Mouse (Mus musculus): Measurements from ENCODE around the gene Cd101.

Cd101 gene

GRCm38 (mm10) chr3:101041997-101042396 lies 12.6 kb upstream of the Cd101 start:
- DNase-seq (ENCODE audit: low read depth) = no peak

GRCm38 (mm10) chr3:101037984-101038545 lies 8.7 kb upstream of the Cd101 start:
- no peak for DNase-seq (ENCODE audit: low read depth)

GRCm38 (mm10) chr3:101036001-101036400 lies 6.6 kb upstream of the Cd101 start:
- DNase-seq (ENCODE audit: low read depth) = no peak

GRCm38 (mm10) chr3:101034509-101034908 lies 5.2 kb upstream of the Cd101 start:
- no peak for DNase-seq (ENCODE audit: low read depth)

- DNase-seq (ENCODE audit: low read depth) = no peak
Measured at GRCm38 (mm10) chr3:101033644-101034043, 4.3 kb upstream of the Cd101 start.

GRCm38 (mm10) chr3:101031456-101032142 lies 2.2 kb upstream of the Cd101 start:
- no peak for DNase-seq (ENCODE audit: low read depth)

- no peak for DNase-seq (ENCODE audit: low read depth)
Measured at GRCm38 (mm10) chr3:101030630-101031029, 1.3 kb upstream of the Cd101 start.

- DNase-seq (ENCODE audit: low read depth) = no peak
Measured at GRCm38 (mm10) chr3:101026741-101027140, 2.6 kb downstream of the Cd101 start.

- no peak for DNase-seq (ENCODE audit: low read depth)
Measured at GRCm38 (mm10) chr3:101022967-101023366, 6.4 kb downstream of the Cd101 start.

- no peak for DNase-seq (ENCODE audit: low read depth)
Measured at GRCm38 (mm10) chr3:101021481-101022051, 7.8 kb downstream of the Cd101 start.

GRCm38 (mm10) chr3:101021073-101021472 lies 8.3 kb downstream of the Cd101 start:
- no peak for DNase-seq (ENCODE audit: low read depth)

GRCm38 (mm10) chr3:101018494-101018893 lies 10.9 kb downstream of the Cd101 start:
- DNase-seq (ENCODE audit: low read depth) = no peak

GRCm38 (mm10) chr3:101016050-101016449 lies 13.3 kb downstream of the Cd101 start:
- DNase-seq (ENCODE audit: low read depth) = peak; percentile 71

- no peak for DNase-seq (ENCODE audit: low read depth)
Measured at GRCm38 (mm10) chr3:101015254-101015653, 14.1 kb downstream of the Cd101 start.

GRCm38 (mm10) chr3:101013536-101013935 lies 15.8 kb downstream of the Cd101 start:
- DNase-seq (ENCODE audit: low read depth) = no peak

GRCm38 (mm10) chr3:101013005-101013404 lies 16.4 kb downstream of the Cd101 start:
- no peak for DNase-seq (ENCODE audit: low read depth)

- DNase-seq (ENCODE audit: low read depth) = no peak
Measured at GRCm38 (mm10) chr3:101012597-101012996, 16.8 kb downstream of the Cd101 start.

GRCm38 (mm10) chr3:101012131-101012571 lies 17.2 kb downstream of the Cd101 start:
- no peak for DNase-seq (ENCODE audit: low read depth)

- no peak for DNase-seq (ENCODE audit: low read depth)
Measured at GRCm38 (mm10) chr3:101011203-101011600, 18.2 kb downstream of the Cd101 start.

- DNase-seq (ENCODE audit: low read depth) = no peak
Measured at GRCm38 (mm10) chr3:101010589-101011202, 18.7 kb downstream of the Cd101 start.

- peak; percentile 17 for DNase-seq (ENCODE audit: low read depth)
Measured at GRCm38 (mm10) chr3:101007112-101007782, 22.1 kb downstream of the Cd101 start.

- no peak for DNase-seq (ENCODE audit: low read depth)
Measured at GRCm38 (mm10) chr3:101005392-101005791, 24.0 kb downstream of the Cd101 start.

Data from NIH3T3 (cell line).